Mouse (Mus musculus): Measurements from ENCODE around the gene Cyfip2.

- no peak for TF ChIP-seq CTCF (IDR thresholded peaks at IDR 0.05)
- no peak for TF ChIP-seq POLR2A (IDR thresholded peaks at IDR 0.05; ENCODE audit: insufficient read depth, low read depth, low read length)
Observed at GRCm38 (mm10) chr11:46349681-46350410, 37.2 kb upstream of the Cyfip2 start.

Data from heart, adult 2 months (tissue).